ENCODE assay signal across 10 mouse cellular contexts in the genomic region with DNA sequence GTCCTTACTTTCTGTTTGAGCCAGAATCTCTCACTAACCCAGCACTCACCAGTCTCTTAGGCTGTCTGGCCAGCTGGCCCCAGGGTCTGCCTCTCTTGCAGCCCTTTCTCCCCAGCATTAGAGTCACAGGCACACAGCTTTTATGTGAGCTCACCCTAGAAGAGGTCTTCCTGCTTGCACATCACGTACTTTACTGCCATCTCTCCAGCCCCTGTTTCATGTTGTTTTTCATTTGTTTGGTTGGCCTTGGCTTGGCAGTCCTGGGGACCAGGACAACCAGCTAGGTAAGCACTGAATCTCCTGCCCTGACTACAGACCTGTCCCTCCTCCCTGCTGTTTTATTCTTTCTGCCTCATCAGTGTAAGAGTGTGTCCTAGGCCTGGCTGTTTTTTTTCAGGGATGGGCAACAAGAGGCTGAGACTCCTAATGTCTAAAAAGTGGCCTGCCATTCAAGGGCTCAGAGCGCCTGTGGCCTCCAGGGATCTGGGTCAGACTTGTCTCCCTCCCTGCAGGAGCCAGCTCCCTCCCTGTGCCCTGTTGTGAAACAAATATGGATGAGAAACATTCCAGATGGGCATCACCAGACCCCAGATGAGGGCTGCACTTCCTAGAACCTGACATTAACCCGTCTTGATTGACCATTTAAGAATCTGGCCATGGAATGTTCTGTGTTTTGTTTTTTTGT. TPM values are rescaled to one million over a fixed set of nuclear protein-coding genes. Genes with fewer than 3 reads are reported as not detected.
DNase-seq lines count a peak whose midpoint lies in the region; ATAC-seq and TF ChIP-seq lines count a peak whose summit lies in the region.
"Had no signal": no experiment of that assay in that cellular context is flagged by ENCODE, and none has a peak within 500 bp of the region (broad histone marks: within the 10 kb centered on the region; RNA-seq: fewer than 3 reads in every experiment).

No protein-coding gene starts in this region.

- H3K9ac ChIP-seq in heart, embryonic 15.5 days, result no peak overlapping the region
- H3K9ac ChIP-seq in hindbrain, embryonic 11.5 days (ENCODE audit: low read depth, low read length), result no peak overlapping the region; the same call in 1 of the 2 replicates

- H3K4me2 ChIP-seq in heart, embryonic 15.5 days, result no peak overlapping the region
- no peak overlapping the region for H3K4me2 ChIP-seq in hindbrain, embryonic 11.5 days (replicated peaks; ENCODE audit: low read depth, low read length)
- H3K4me2 ChIP-seq in myocyte (ENCODE audit: low read depth), result peak overlapping the region; percentile 56

- no peak overlapping the region for H3ac ChIP-seq in myocyte (ENCODE audit: control insufficient read depth, insufficient read length)

- intact Hi-C loops in left cerebral cortex, postnatal 4 days (cut with DNase I), result no loop called here

- no peaks in the 10 kb centered on the region for H3K36me3 ChIP-seq in heart, embryonic 15.5 days
- H3K36me3 ChIP-seq in hindbrain, embryonic 11.5 days (ENCODE audit: control insufficient read depth, insufficient read depth, low read length), result no peaks in the 10 kb centered on the region
- H3K36me3 ChIP-seq in myocyte (ENCODE audit: control insufficient read depth, insufficient read depth), result no peaks in the 10 kb centered on the region

- TF ChIP-seq POLR2A in brain, embryonic 14.5 days (IDR thresholded peaks at IDR 0.05; ENCODE audit: borderline replicate concordance, extremely low read depth, insufficient read depth, insufficient read length, poor library complexity, severe bottlenecking), result no peak
- no peak for TF ChIP-seq POLR2A in myocyte (IDR thresholded peaks at IDR 0.05; ENCODE audit: insufficient read length, low read depth)

- peak overlapping the region; percentile 72 for H3K27ac ChIP-seq in heart, embryonic 15.5 days
- H3K27ac ChIP-seq in hindbrain, embryonic 11.5 days (ENCODE audit: low read depth, low read length), result no peak overlapping the region

- TF ChIP-seq CTCF in brain, embryonic 14.5 days (IDR thresholded peaks at IDR 0.05; ENCODE audit: borderline replicate concordance, extremely low read depth, insufficient read depth, insufficient read length), result no peak

- H3K4me1 ChIP-seq in heart, embryonic 15.5 days (replicated peaks), result peaks cover 40% of the 10 kb centered on the region
- H3K4me1 ChIP-seq in hindbrain, embryonic 11.5 days (replicated peaks; ENCODE audit: control insufficient read depth, insufficient read depth, low read length), result peaks cover 8% of the 10 kb centered on the region

- H3K79me2 ChIP-seq in myocyte (ENCODE audit: control insufficient read depth, insufficient read depth), result no peaks in the 10 kb centered on the region

- ATAC-seq in heart, embryonic 15.5 days (replicated peaks; ENCODE audit: insufficient number of reproducible peaks, insufficient read depth, low FRiP score, low read depth), result no peak
- 0 out of 2 replicates have a peak, but pooled peaks have one; percentile 25 for ATAC-seq in hindbrain, embryonic 11.5 days (ENCODE audit: low FRiP score)

- no peak overlapping the region for H3K4me3 ChIP-seq in heart, embryonic 15.5 days
- no peak overlapping the region for H3K4me3 ChIP-seq in hindbrain, embryonic 11.5 days (ENCODE audit: low read depth, low read length)
- H3K4me3 ChIP-seq in myocyte, result no peak overlapping the region

- no peaks in the 10 kb centered on the region for H3K9me3 ChIP-seq in heart, embryonic 15.5 days (replicated peaks)
- no peaks in the 10 kb centered on the region for H3K9me3 ChIP-seq in hindbrain, embryonic 11.5 days (ENCODE audit: control insufficient read depth, low read length)

- WGBS in heart, embryonic 15.5 days, result 59% methylated on average over 3 of the region's 3 CpGs
- WGBS in hindbrain, embryonic 11.5 days, result 33% methylated on average over 3 of the region's 3 CpGs

- no peak for DNase-seq in heart, postnatal 4 days
- DNase-seq in brain, embryonic 14.5 days (ENCODE audit: low read depth), result peak; percentile 43
- DNase-seq in hindbrain, embryonic 11.5 days (ENCODE audit: low spot score), result no peak
- no peak for DNase-seq in adrenal gland, postnatal 36 days
- DNase-seq in right cerebral cortex, adult 18-20 months, result no peak
- no peak for DNase-seq in left cerebral cortex, postnatal 4 days
- DNase-seq: gastrocnemius, postnatal 36 days; kidney, adult 9 months had no signal

- H3K27me3 ChIP-seq in heart, embryonic 15.5 days, result no peaks in the 10 kb centered on the region
- no peaks in the 10 kb centered on the region for H3K27me3 ChIP-seq in hindbrain, embryonic 11.5 days (ENCODE audit: control insufficient read depth, insufficient read depth, low read length)
- H3K27me3 ChIP-seq in myocyte (ENCODE audit: control insufficient read depth, insufficient read depth, insufficient read length), result no peaks in the 10 kb centered on the region

TF ChIP-seq in myocyte, 11 proteins besides CTCF, POLR2A, EP300 and RAD21:
- TF ChIP-seq MYOD1 (IDR thresholded peaks at IDR 0.05; ENCODE audit: control insufficient read depth in 1 of 3, insufficient read length in 2 of 3, low read depth in 2 of 3) (no peak), MYOG (IDR thresholded peaks at IDR 0.05; ENCODE audit: control insufficient read depth in 1 of 3, insufficient read depth in 1 of 3, insufficient read length in 2 of 3, low read depth in 2 of 3) (no peak), REST (IDR thresholded peaks at IDR 0.05; ENCODE audit: insufficient read depth, insufficient read length) (no peak), MAX (IDR thresholded peaks at IDR 0.05; ENCODE audit: low read depth) (no peak), E2F4 (IDR thresholded peaks at IDR 0.05; ENCODE audit: insufficient read depth) (no peak), TCF3 (IDR thresholded peaks at IDR 0.05; ENCODE audit: insufficient read length, low read depth) (no peak), SRF (IDR thresholded peaks at IDR 0.05; ENCODE audit: control insufficient read depth, insufficient read length, low read depth) (no peak), POLR2AphosphoS2 (IDR thresholded peaks at IDR 0.05; ENCODE audit: insufficient read length, low read depth) (no peak), USF1 (IDR thresholded peaks at IDR 0.05; ENCODE audit: low read depth) (no peak), TCF12 (IDR thresholded peaks at IDR 0.05; ENCODE audit: insufficient read depth, poor library complexity, severe bottlenecking) (no peak), CEBPB (IDR thresholded peaks at IDR 0.05; ENCODE audit: insufficient read depth, poor library complexity, severe bottlenecking) (no peak)

RNA-seq across cellular contexts. Expression of gene Ass1, which starts 21.1 kb away (rescaled TPM):
- polyA plus RNA-seq in heart, embryonic 15.5 days (2015; fragmentation: Nextera tagmentation; extraction: Ambion mirVana), result 7.7 and 15.5 TPM in 2 replicates
- 1 to 10 TPM; 4.9 to 6.6 TPM for total RNA-seq in heart, postnatal 4 days (2021)
- polyA plus RNA-seq in brain, embryonic 14.5 days (2012; rRNA removed), result 6.8 and 8.5 TPM in 2 replicates
- 10.3 and 11.0 TPM in 2 replicates for polyA plus RNA-seq in hindbrain, embryonic 11.5 days (2014; fragmentation: Nextera tagmentation; extraction: Ambion mirVana)
- polyA plus RNA-seq in myocyte (2012; fragmentation: generic; extraction: Trizol), result 71.5 TPM
- total RNA-seq in adrenal gland, postnatal 36 days (2021), result 10 to 100 TPM; 22.6 to 37.2 TPM
- total RNA-seq in left cerebral cortex, postnatal 4 days (2021), result 10 to 100 TPM; 14.7 to 18.2 TPM
